Mouse (Mus musculus) heart, embryonic 13.5 days (tissue): ENCODE results near the gene Atp2a1. TPM values are rescaled to one million over a fixed set of nuclear protein-coding genes. Genes with fewer than 3 reads are reported as not detected.
"Not testable (repeated sequence)": the region's sequence is repeated elsewhere in the genome, so short reads cannot be mapped to it uniquely, and the experiment has no call there.

ENCODE experiments used
- ATAC-seq: fragments of 200-750 bp; cut with Nextera tagmentation; 2 replicates; pipeline ENCODE4 v1.8.0; 2017; ENCODE audit warnings: moderate TSS enrichment; ENCODE audit not compliant: insufficient number of reproducible peaks, low FRiP score, low TSS enrichment; ENCODE audit errors: extremely low read depth
- H3K27ac ChIP-seq: fragments of 300-500 bp; sonication (generic); replicated peaks from 2 replicates; pipeline ENCODE4 v1.5.1; 2015; ENCODE audit warnings: moderate library complexity, mild to moderate bottlenecking, inconsistent platforms
- H3K27me3 ChIP-seq: fragments of 300-500 bp; sonication (generic); replicated peaks from 2 replicates; pipeline ENCODE4 v1.6.1; 2015; ENCODE audit warnings: mild to moderate bottlenecking, inconsistent platforms
- H3K36me3 ChIP-seq: fragments of 300-500 bp; sonication (generic); 2 replicates; pipeline ENCODE4 v1.6.1; 2015; ENCODE audit warnings: mild to moderate bottlenecking, inconsistent platforms
- H3K4me1 ChIP-seq: fragments of 300-500 bp; sonication (generic); 2 replicates; pipeline ENCODE4 v1.6.1; 2015; ENCODE audit warnings: inconsistent platforms
- H3K4me2 ChIP-seq: fragments of 300-500 bp; sonication (generic); 2 replicates; pipeline ENCODE4 v1.6.1; 2015; ENCODE audit warnings: inconsistent platforms, mild to moderate bottlenecking, moderate library complexity
- H3K4me3 ChIP-seq: fragments of 300-500 bp; sonication (generic); 2 replicates; pipeline ENCODE4 v1.5.1; 2015; ENCODE audit warnings: moderate library complexity, mild to moderate bottlenecking, inconsistent platforms
- H3K9ac ChIP-seq: fragments of 300-500 bp; sonication (generic); 2 replicates; pipeline ENCODE4 v1.6.1; 2015; ENCODE audit warnings: inconsistent platforms, mild to moderate bottlenecking, moderate library complexity
- H3K9me3 ChIP-seq: fragments of 300-500 bp; sonication (generic); 2 replicates; pipeline ENCODE4 v1.6.1; 2016; ENCODE audit warnings: inconsistent platforms
- WGBS: fragments of 180-500 bp; shearing (Covaris S2); methylation state at CpG from one replicate; pipeline ENCODE4 v1.1.7; 2015; ENCODE audit warnings: mixed read lengths; 5-methylcytosine and 5-hydroxymethylcytosine counted together
- polyA plus RNA-seq: library from polyadenylated mRNA; unstranded; fragments of >200 nt; fragmentation: Nextera tagmentation; extraction: Ambion mirVana; gene quantifications from 2 replicates; pipeline ENCODE4 v1.2.1, GENCODE M21; 2015

Gene Atp2a1
- polyA plus RNA-seq, 1 experiment from 2014 or later, result 1.3 TPM

DNA sequence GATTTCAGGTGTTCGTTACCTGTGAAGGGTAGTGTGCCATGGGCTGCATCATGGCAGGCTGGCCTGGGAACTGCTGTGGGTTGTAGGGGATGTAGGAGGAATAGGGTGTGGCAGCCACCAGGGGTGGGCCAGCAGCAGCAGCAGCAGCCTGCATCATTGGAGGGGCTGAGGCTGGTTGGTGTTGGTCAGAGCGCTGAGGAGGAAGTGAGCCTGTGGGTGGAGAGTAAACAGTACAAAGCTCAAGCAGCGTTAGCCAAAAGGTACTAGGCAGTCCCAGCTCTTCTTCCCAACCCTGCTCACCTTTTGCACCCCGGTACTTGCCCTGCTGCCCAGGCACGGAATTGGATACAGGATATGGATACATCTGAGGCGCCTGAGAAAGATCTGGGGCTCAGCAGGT is 31.2 kb upstream of the Atp2a1 start:
- no peak overlapping the region for H3K27ac ChIP-seq
- H3K27me3 ChIP-seq, result no peaks in the 10 kb centered on the region
- 83% methylated on average over 6 of the region's 6 CpGs for WGBS

DNA sequence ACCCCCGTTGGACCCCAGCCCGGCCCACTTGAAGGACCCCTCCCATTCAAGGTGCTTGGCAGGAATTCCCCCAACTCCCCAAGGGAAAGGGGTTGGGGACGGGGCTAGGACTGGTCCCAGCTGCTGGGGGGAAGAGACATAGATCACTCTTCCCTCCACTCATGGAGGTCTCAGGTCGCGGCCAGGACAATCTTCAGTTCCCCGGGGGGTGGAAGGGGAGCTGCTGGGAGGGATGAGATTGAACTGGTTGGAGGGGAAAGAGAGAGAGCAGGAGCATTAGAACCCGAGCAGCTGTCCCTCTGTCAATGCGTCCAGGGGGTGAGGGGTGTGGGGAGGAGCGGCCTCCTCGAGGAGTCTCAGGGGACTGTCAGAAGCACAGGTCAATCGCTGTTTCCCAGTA is 29.1 kb upstream of the Atp2a1 start:
- no peak overlapping the region for H3K4me2 ChIP-seq
- H3K9me3 ChIP-seq, result no peaks in the 10 kb centered on the region
- WGBS, result 63% methylated on average over 11 of the region's 11 CpGs
- peaks cover 10% of the 10 kb centered on the region for H3K4me1 ChIP-seq
- peaks cover 84% of the 10 kb centered on the region for H3K36me3 ChIP-seq
- no peak for ATAC-seq
- no peak overlapping the region for H3K27ac ChIP-seq
- H3K4me3 ChIP-seq, result no peak overlapping the region
- no peak overlapping the region for H3K9ac ChIP-seq
- no peaks in the 10 kb centered on the region for H3K27me3 ChIP-seq

More for the DNA sequence above, 31.2 kb upstream of the Atp2a1 start:
- Histone ChIP-seq H3K4me2 (no peak overlapping the region), H3K4me1 (no peaks in the 10 kb centered on the region), H3K9me3 (no peaks in the 10 kb centered on the region), H3K4me3 (no peak overlapping the region), H3K9ac (no peak overlapping the region), H3K36me3 (peaks cover 98% of the 10 kb centered on the region)
- ATAC-seq, result no peak

- ATAC-seq, result no peak
- no peak overlapping the region for H3K27ac ChIP-seq
- H3K9ac ChIP-seq, result no peak overlapping the region
- H3K4me2 ChIP-seq, result no peak overlapping the region
- 68% methylated on average over 1 of the region's 1 CpGs for WGBS
- peaks cover 15% of the 10 kb centered on the region for H3K4me1 ChIP-seq
- H3K9me3 ChIP-seq, result no peaks in the 10 kb centered on the region
- H3K4me3 ChIP-seq, result no peak overlapping the region
- H3K36me3 ChIP-seq, result peaks cover 75% of the 10 kb centered on the region
- H3K27me3 ChIP-seq, result no peaks in the 10 kb centered on the region
Observed at GRCm38 (mm10) chr7:126491005-126491404, 28.1 kb upstream of the Atp2a1 start.

GRCm38 (mm10) chr7:126487617-126488385 is 24.9 kb upstream of the Atp2a1 start:
- H3K27ac ChIP-seq, result peak overlapping the region; percentile 66
- H3K4me1 ChIP-seq, result peaks cover 16% of the 10 kb centered on the region
- peak overlapping the region; percentile 89 for H3K4me2 ChIP-seq
- H3K27me3 ChIP-seq, H3K9me3 ChIP-seq, ATAC-seq: not testable (repeated sequence)
- WGBS, result 13% methylated on average over 25 of the region's 25 CpGs
- peak overlapping the region; percentile 88 for H3K9ac ChIP-seq
- peak overlapping the region; percentile 76 for H3K4me3 ChIP-seq
- H3K36me3 ChIP-seq, result peaks cover 43% of the 10 kb centered on the region

DNA sequence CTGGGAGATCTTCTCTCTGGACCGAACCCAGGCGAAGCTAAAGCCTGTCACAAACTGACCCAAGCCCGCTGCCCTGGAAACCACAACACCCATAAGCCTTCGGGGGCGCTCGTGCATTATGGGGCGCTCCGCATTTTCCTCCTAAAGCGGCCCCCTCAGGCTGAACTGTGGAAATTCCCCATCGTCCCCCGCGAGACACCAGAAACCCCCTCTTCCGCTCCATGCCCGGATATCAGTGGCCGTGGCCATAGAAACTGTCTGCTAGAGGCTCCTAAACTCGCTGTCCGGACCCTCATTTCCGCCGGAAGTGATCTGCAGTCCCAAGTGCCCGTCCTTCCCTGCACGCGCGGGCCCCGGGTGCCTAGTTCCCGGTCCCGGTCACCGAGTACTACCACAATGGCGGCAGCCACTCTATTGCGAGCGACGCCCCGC is 24.2 kb upstream of the Atp2a1 start, which contains the start of gene Tufm:
TSS of gene Tufm (plus strand) at position 310 of the 432 bp plus-strand sequence.
- peak; percentile 70; the same call in 1 of the 2 replicates for ATAC-seq

GRCm38 (mm10) chr7:126482392-126482871 is 19.5 kb upstream of the Atp2a1 start:
- Histone ChIP-seq H3K27me3 (no peaks in the 10 kb centered on the region; the same call in 1 of the 2 replicates), H3K4me3 (peak overlapping the region; percentile 45), H3K9me3 (0 out of 2 replicates have a peak, but pooled peaks cover 6% of the 10 kb centered on the region), H3K4me1 (peaks cover 8% of the 10 kb centered on the region; the same call in 1 of the 2 replicates), H3K27ac (peak overlapping the region; percentile 80), H3K36me3 (no peaks in the 10 kb centered on the region), H3K4me2 (peak overlapping the region; percentile 73), H3K9ac (peak overlapping the region; percentile 80)
- WGBS, result under 1% methylated on average over 23 of the region's 23 CpGs
- peak; percentile 84 for ATAC-seq

More for the DNA sequence above, 24.2 kb upstream of the Atp2a1 start, which contains the start of gene Tufm:
- peak within 1 kb of the TSS; percentile 88 for H3K9ac ChIP-seq
- H3K36me3 ChIP-seq, result peaks cover 35% of the 10 kb centered on the region
- WGBS, result under 1% methylated on average over 32 of the region's 32 CpGs
- peak within 1 kb of the TSS; percentile 89 for H3K4me2 ChIP-seq
- peak within 1 kb of the TSS; percentile 76 for H3K4me3 ChIP-seq
- no peaks in the 10 kb centered on the region for H3K27me3 ChIP-seq
- no peaks in the 10 kb centered on the region for H3K9me3 ChIP-seq
- peak within 1 kb of the TSS; percentile 84 for H3K27ac ChIP-seq
- H3K4me1 ChIP-seq, result peaks cover 18% of the 10 kb centered on the region

DNA sequence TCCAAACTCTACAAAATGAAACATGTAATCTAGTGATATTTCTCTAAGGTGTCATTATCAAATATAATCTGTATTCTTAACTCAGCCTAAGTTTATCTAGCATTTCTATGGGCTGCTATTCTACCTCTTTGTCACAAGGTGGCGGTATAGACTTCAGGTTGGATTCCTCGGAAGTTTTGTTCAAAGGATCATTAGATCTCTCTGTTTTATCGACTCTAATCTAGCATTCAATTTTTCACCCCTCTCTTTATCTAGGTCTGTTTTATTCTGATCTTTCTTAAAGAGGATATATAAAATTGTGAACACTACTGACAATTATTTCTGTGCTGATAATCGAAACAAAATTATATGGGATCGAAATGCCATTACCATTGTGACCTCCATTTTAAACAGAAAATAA is 18.8 kb upstream of the Atp2a1 start:
- Histone ChIP-seq H3K9me3 (0 out of 2 replicates have a peak, but pooled peaks cover 6% of the 10 kb centered on the region), H3K4me1 (peaks cover 7% of the 10 kb centered on the region; the same call in 1 of the 2 replicates), H3K27ac (no peak overlapping the region), H3K9ac (no peak overlapping the region), H3K27me3 (no peaks in the 10 kb centered on the region; the same call in 1 of the 2 replicates), H3K4me3 (peak overlapping the region; percentile 45; the same call in 1 of the 2 replicates), H3K4me2 (peak overlapping the region; percentile 73; the same call in 1 of the 2 replicates), H3K36me3 (no peaks in the 10 kb centered on the region)
- ATAC-seq, result no peak
- WGBS, result 19% methylated on average over 5 of the region's 5 CpGs

DNA sequence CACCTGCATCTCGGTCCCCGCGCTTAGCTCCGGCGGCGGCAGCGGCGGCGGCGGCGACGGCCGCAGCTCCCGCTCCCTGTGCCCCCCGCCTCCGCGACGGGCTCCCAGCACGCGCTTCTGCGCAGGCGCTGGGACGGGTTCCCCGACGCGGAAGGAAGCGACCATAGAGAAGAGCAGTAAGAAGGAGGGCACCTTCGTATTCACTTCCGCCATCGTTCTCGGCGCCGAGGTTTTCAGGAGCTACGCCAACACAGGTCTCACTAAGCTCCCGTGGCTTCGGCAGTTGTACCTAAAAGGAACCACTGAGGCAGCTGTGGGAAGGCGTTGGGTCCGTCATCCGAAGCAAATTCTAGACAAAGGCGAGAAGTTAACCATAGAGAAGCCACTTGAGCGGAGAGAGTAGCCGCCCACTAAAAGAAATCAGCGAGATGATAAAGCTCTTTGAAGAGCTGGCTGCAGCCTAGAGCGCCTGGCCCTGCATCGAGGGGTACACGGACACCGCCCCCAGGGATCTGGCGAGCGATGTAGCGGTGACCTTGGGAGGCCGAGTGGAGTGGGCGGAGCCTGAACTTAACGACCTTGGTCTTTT is 12.2 kb upstream of the Atp2a1 start, which contains the start of gene Sh2b1:
TSS of gene Sh2b1 (minus strand) at position 432 of the 589 bp plus-strand sequence.
- peak within 1 kb of the TSS; percentile 93 for H3K4me2 ChIP-seq
- peak; percentile 84 for ATAC-seq
- peaks cover 31% of the 10 kb centered on the region for H3K4me1 ChIP-seq
- H3K4me3 ChIP-seq, result peak within 1 kb of the TSS; percentile 94
- no peaks in the 10 kb centered on the region for H3K9me3 ChIP-seq
- no peaks in the 10 kb centered on the region; the same call in 1 of the 2 replicates for H3K27me3 ChIP-seq
- under 1% methylated on average over 53 of the region's 53 CpGs for WGBS
- H3K9ac ChIP-seq, result peak within 1 kb of the TSS; percentile 99
- H3K27ac ChIP-seq, result peak within 1 kb of the TSS; percentile 95
- peaks cover 31% of the 10 kb centered on the region for H3K36me3 ChIP-seq

DNA sequence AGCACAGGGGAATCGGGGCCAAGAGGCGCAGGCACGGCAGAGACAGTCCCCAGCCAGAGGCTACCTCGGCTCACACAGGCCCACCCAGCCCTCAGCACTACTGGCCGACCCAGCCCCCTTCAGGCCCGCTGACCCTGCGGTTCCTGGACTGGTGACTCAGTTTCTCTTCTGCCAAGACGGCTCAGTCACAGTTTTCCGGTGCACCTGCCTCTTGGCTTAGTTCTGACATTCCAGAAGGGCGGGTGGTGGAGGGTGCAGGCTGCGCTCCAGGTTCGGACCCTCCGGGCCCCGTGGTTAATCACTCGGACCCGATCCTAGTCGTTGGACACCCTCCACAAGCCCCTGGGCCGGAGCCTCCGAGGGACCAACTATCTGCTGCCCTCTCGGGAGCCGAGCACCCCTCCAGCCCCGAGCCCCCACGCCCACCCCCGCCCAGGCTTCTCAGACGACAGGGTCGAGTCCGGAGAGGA is 11.6 kb upstream of the Atp2a1 start:
- Histone ChIP-seq H3K36me3 (peaks cover 37% of the 10 kb centered on the region), H3K4me1 (peaks cover 31% of the 10 kb centered on the region), H3K27me3 (no peaks in the 10 kb centered on the region), H3K27ac (peak overlapping the region; percentile 95), H3K9me3 (no peaks in the 10 kb centered on the region), H3K9ac (peak overlapping the region; percentile 99), H3K4me2 (peak overlapping the region; percentile 93), H3K4me3 (peak overlapping the region; percentile 94)
- under 1% methylated on average over 27 of the region's 27 CpGs for WGBS
- ATAC-seq, result no peak

DNA sequence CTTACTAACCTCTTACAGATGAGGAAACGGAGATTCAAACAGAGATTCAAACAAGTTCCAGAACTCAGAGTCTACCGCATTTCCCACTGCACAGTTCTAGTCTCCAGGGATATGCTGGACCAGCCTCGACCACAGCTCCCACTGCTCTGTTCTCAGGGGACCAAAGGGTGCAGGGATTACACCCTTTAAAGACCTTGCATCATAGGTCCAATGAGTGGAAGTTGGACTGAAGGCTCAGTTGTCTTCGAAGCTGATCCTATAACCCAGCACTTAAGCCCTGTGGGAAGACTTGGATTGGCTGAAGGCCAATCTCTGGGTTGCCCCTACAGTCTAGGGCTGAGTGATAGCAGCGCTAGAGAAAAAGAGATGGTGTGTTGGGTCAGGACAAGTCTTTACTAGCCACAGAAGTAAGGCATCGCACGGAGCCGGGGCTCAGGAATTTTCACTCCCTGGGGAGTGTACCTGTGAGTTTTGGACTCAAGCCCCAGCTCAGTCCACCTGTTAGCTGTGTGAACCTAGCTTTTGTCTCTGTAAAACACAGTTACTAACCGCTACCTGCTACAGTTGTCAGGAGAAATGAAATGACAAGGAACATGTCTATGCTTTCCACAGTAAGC is 10.7 kb upstream of the Atp2a1 start:
- peaks cover 46% of the 10 kb centered on the region for H3K36me3 ChIP-seq
- peak overlapping the region; percentile 94 for H3K4me3 ChIP-seq
- H3K9ac ChIP-seq, result peak overlapping the region; percentile 99
- H3K4me2 ChIP-seq, result peak overlapping the region; percentile 93
- no peaks in the 10 kb centered on the region for H3K9me3 ChIP-seq
- peaks cover 31% of the 10 kb centered on the region for H3K4me1 ChIP-seq
- no peak for ATAC-seq
- WGBS, result 77% methylated on average over 9 of the region's 9 CpGs
- no peaks in the 10 kb centered on the region for H3K27me3 ChIP-seq
- no peak overlapping the region; the same call in 1 of the 2 replicates for H3K27ac ChIP-seq
